Mouse (Mus musculus) testis, adult 2 months (tissue): ENCODE measurements at regions not wholly inside any gene's neighbourhood (a gene's known extent, or its start where the extent isn't known, plus 50 kb on each side); places are given as distances from the start of the nearest gene placed in this dataset.

Experiments
- CTCF ChIP-seq: fragments of 200-500 bp; IDR thresholded peaks from 2 replicates; pipeline ENCODE4 v1.5.1; 2012; ENCODE audit warnings: low read depth, mild to moderate bottlenecking, inconsistent platforms, low read length, moderate library complexity; ENCODE audit not compliant: control insufficient read depth, insufficient read depth, insufficient replicate concordance
- POLR2A ChIP-seq: fragments of 200-500 bp; IDR thresholded peaks from 2 replicates; pipeline ENCODE4 v1.6.1; 2012; ENCODE audit warnings: low read depth, mild to moderate bottlenecking, inconsistent platforms, low read length, moderate library complexity; ENCODE audit not compliant: control insufficient read depth

- TF ChIP-seq CTCF, result no peak
- no peak for TF ChIP-seq POLR2A
Measured at GRCm38 (mm10) chr14:105628673-105629072, 267.9 kb downstream of the Spry2 start.
